Mouse (Mus musculus): ENCODE results near the gene Mfsd11. TPM values are rescaled to one million over a fixed set of nuclear protein-coding genes. Genes with fewer than 3 reads are reported as not detected.
"Not testable (repeated sequence)": the region's sequence is repeated elsewhere in the genome, so short reads cannot be mapped to it uniquely, and the experiment has no call there.

Gene Mfsd11
- total RNA-seq, 2 experiments from 2014 or later = 39.3 to 42.3 TPM

- no peak for DNase-seq (ENCODE audit: low spot score in 2 of 2)
These were observed 32.2 kb upstream of the Mfsd11 start for GRCm38 (mm10) chr11:116819932-116820593.

GRCm38 (mm10) chr11:116821057-116821940, 30.9 kb upstream of the Mfsd11 start:
- no peak for DNase-seq (ENCODE audit: low spot score in 2 of 2)

GRCm38 (mm10) chr11:116822215-116822614, 30.0 kb upstream of the Mfsd11 start:
- no peak for DNase-seq (ENCODE audit: low spot score in 2 of 2)

- DNase-seq (ENCODE audit: low spot score in 2 of 2) = no peak
These were observed 29.6 kb upstream of the Mfsd11 start for GRCm38 (mm10) chr11:116822626-116823025.

- DNase-seq (ENCODE audit: low spot score in 2 of 2) = no peak
These were observed 29.0 kb upstream of the Mfsd11 start for GRCm38 (mm10) chr11:116823255-116823654.

- DNase-seq (ENCODE audit: low spot score in 2 of 2) = not testable (repeated sequence)
These were observed 28.4 kb upstream of the Mfsd11 start for GRCm38 (mm10) chr11:116823885-116824284.

- DNase-seq (ENCODE audit: low spot score in 2 of 2) = peak in 1 of 2 experiments; percentile 29
These were observed 27.0 kb upstream of the Mfsd11 start for GRCm38 (mm10) chr11:116825230-116825629.

- no peak for DNase-seq (ENCODE audit: low spot score in 2 of 2)
These were observed 25.4 kb upstream of the Mfsd11 start for GRCm38 (mm10) chr11:116826550-116827504.

- peak; percentile 91 to 92 for DNase-seq (ENCODE audit: low spot score in 2 of 2)
These were observed 24.6 kb upstream of the Mfsd11 start, which contains the start of gene Mxra7 for GRCm38 (mm10) chr11:116827534-116828165. Mxra7 (minus strand) TSS chr11:116828046.

GRCm38 (mm10) chr11:116832172-116832685, 20.0 kb upstream of the Mfsd11 start:
- no peak for DNase-seq (ENCODE audit: low spot score in 2 of 2)

GRCm38 (mm10) chr11:116834954-116835353, 17.3 kb upstream of the Mfsd11 start:
- no peak for DNase-seq (ENCODE audit: low spot score in 2 of 2)

- DNase-seq (ENCODE audit: low spot score in 2 of 2) = no peak
These were observed 16.0 kb upstream of the Mfsd11 start for GRCm38 (mm10) chr11:116836283-116836682.

GRCm38 (mm10) chr11:116837441-116837840, 14.8 kb upstream of the Mfsd11 start:
- no peak for DNase-seq (ENCODE audit: low spot score in 2 of 2)

- no peak for DNase-seq (ENCODE audit: low spot score in 2 of 2)
These were observed 13.3 kb upstream of the Mfsd11 start for GRCm38 (mm10) chr11:116838936-116839335.

GRCm38 (mm10) chr11:116839601-116840000, 12.6 kb upstream of the Mfsd11 start:
- DNase-seq (ENCODE audit: low spot score in 2 of 2) = no peak

GRCm38 (mm10) chr11:116840748-116841147, 11.5 kb upstream of the Mfsd11 start:
- no peak for DNase-seq (ENCODE audit: low spot score in 2 of 2)

GRCm38 (mm10) chr11:116842531-116843260, 9.5 kb upstream of the Mfsd11 start:
- peak; percentile 63 to 70 for DNase-seq (ENCODE audit: low spot score in 2 of 2)

GRCm38 (mm10) chr11:116843261-116844233, 8.7 kb upstream of the Mfsd11 start, which contains the start of the genes Mettl23 and Jmjd6:
Mettl23 (plus strand) TSS chr11:116843278.
Jmjd6 (minus strand) TSS chr11:116843449.
- DNase-seq (ENCODE audit: low spot score in 2 of 2) = peak; percentile 91 to 92

All from adrenal gland, adult 18-20 months (tissue).